Mouse (Mus musculus): Measurements from ENCODE around the gene Praf2.

Gene Praf2

DNA sequence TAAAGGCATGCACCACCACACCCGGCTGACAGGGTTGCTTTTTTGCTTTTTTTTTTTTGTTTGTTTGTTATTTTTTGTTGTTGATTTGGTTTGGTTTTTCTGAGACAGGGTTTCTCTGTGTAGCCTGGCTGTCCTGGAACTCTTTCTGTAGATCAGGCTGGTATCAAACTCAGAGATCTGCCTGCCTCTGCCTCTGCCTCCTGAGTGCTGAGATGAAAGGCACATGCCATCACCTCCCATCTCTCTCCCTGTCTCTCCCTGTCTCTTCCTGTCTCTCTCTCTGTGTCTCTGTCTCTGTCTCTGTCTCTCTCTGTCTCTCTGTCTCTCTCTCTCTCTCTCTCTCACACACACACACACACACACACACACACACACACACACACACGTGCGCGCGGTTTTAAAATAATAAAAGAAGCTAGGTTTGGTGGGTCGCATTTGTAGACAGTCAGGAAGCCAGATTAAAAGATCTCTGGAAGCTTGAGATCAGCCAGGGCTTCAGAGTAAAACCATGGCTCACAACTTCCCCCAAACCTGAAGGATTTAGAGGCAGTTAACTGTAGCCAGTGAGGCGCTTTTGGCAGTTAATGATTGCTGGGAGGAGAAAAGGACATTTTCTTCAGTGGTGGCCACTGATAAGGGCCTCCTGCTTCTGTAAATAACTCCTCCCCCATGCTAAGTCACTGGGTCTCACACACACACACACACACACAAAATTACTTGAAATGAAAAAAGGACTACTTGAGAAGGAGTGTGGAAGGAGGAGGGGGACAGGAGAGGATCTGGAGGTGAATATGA is 50.4 kb downstream of the Praf2 start:
- no peak for DNase-seq (ENCODE audit: inconsistent age in 2 of 2, low spot score in 1 of 2)

DNA sequence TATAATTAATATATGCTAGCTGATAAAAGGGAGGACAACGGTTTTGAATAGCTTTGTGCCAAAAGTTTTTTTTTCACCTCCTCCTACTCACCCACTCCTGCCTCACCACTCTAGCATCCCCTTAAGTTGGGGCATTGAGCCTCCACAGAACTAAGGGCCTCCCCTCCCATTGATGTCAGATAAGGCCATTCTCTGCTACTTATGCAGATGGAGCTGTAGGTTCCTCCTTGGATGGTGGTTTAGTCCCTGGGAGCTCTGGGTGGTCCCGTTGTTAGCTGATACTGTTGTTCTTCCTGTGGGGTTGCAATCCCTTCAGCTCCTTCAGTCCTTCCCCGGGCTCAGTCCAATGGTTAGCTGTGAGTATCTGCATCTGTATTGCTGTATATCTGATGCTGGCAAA is 51.1 kb downstream of the Praf2 start:
- no peak for DNase-seq (ENCODE audit: inconsistent age in 2 of 2, low spot score in 1 of 2)
